Mouse (Mus musculus) cerebellum, adult 18-20 months (tissue): ENCODE results near the gene Ankrd65.

Experiments used
- DNase-seq, 2 experiments: peaks; one replicate each; pipeline ENCODE4 v3.0.0; 2021

Gene Ankrd65

GRCm38 (mm10) chr4:155848434-155849095, 58.3 kb downstream of the Ankrd65 start:
- no peak for DNase-seq
